Mouse (Mus musculus): ENCODE data around the gene Klhl2. TPM values are rescaled to one million over a fixed set of nuclear protein-coding genes. Genes with fewer than 3 reads are reported as not detected.

The Klhl2 gene
- polyA plus RNA-seq, 1 experiment from 2014 or later = 6.7 TPM

DNA sequence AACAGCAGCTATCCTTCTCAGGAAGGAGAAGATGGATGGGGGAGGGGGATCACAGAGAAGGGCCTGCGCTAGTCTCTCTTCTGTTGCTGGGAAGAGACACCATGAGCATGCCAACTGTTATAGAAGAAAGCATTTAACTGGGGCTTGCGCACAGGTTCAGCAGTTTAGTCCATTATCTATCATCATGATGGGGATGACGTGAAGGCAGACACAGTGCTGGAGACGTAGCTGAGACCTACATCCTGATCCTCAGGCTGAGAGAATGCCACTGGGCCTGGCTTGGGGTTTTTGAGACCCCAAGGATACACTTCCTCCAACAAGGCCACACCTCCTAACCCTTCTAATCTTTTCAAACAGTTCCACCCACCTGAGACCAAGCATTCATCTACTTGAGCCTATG, 38.7 kb downstream of the Klhl2 start:
- Histone ChIP-seq H3K4me2 (replicated peaks; ENCODE audit: low read depth, low read length) (no peak overlapping the region), H3K36me3 (ENCODE audit: insufficient read depth, low read length) (peaks cover 14% of the 10 kb centered on the region), H3K9ac (replicated peaks; ENCODE audit: low read length) (no peak overlapping the region), H3K27me3 (ENCODE audit: insufficient read depth, low read length) (no peaks in the 10 kb centered on the region), H3K9me3 (ENCODE audit: low read length) (no peaks in the 10 kb centered on the region), H3K4me3 (ENCODE audit: low read length) (no peak overlapping the region), H3K27ac (ENCODE audit: low read length) (no peak overlapping the region), H3K4me1 (ENCODE audit: insufficient read depth, low read length) (no peaks in the 10 kb centered on the region)
- no peak for ATAC-seq (ENCODE audit: low FRiP score, low TSS enrichment)
- WGBS = 94% methylated on average over 4 of the region's 4 CpGs

DNA sequence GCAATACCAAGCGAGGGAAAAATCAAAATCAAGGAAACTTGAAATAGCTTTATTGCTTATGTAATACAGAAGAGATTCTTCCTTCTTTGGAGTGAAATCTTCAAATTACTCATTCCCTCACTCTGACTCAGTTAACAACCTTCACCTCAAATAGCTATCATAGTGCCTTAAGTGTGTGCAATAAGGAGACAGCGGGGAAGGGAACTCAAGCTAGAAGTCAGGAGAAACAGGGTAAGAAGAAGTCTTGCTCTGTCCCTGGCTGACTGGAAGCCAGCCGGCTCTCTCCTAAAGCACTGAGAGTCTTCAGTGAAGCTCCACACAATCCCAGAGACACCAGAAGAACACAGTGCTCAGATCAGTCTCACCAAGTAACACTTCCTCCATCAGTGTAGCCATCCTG, 43.3 kb downstream of the Klhl2 start:
- no peak overlapping the region for H3K27ac ChIP-seq (ENCODE audit: low read length)
- no peaks in the 10 kb centered on the region for H3K4me1 ChIP-seq (ENCODE audit: insufficient read depth, low read length)
- no peak overlapping the region for H3K4me2 ChIP-seq (replicated peaks; ENCODE audit: low read depth, low read length)
- no peaks in the 10 kb centered on the region for H3K27me3 ChIP-seq (ENCODE audit: insufficient read depth, low read length)
- no peaks in the 10 kb centered on the region for H3K9me3 ChIP-seq (ENCODE audit: low read length)
- no peak overlapping the region for H3K9ac ChIP-seq (replicated peaks; ENCODE audit: low read length)
- H3K36me3 ChIP-seq (ENCODE audit: insufficient read depth, low read length) = peaks cover 4% of the 10 kb centered on the region; the same call in 1 of the 2 replicates
- ATAC-seq (ENCODE audit: low FRiP score, low TSS enrichment) = no peak
- 88% methylated on average over 3 of the region's 3 CpGs for WGBS
- no peak overlapping the region for H3K4me3 ChIP-seq (ENCODE audit: low read length)

- no peak overlapping the region for H3K4me3 ChIP-seq (ENCODE audit: low read length)
- H3K9me3 ChIP-seq (ENCODE audit: low read length) = no peaks in the 10 kb centered on the region
- H3K4me1 ChIP-seq (ENCODE audit: insufficient read depth, low read length) = no peaks in the 10 kb centered on the region
- H3K27ac ChIP-seq (ENCODE audit: low read length) = no peak overlapping the region
- no peaks in the 10 kb centered on the region for H3K36me3 ChIP-seq (ENCODE audit: insufficient read depth, low read length)
- H3K4me2 ChIP-seq (replicated peaks; ENCODE audit: low read depth, low read length) = no peak overlapping the region
- no peaks in the 10 kb centered on the region for H3K27me3 ChIP-seq (ENCODE audit: insufficient read depth, low read length)
- WGBS = 85% methylated on average over 4 of the region's 4 CpGs
- ATAC-seq (ENCODE audit: low FRiP score, low TSS enrichment) = no peak
- no peak overlapping the region for H3K9ac ChIP-seq (replicated peaks; ENCODE audit: low read length)
Measured at GRCm38 (mm10) chr8:64804971-64805370, 44.8 kb downstream of the Klhl2 start.

GRCm38 (mm10) chr8:64799306-64799705, 50.5 kb downstream of the Klhl2 start:
- no peak overlapping the region for H3K27ac ChIP-seq (ENCODE audit: low read length)
- H3K9me3 ChIP-seq (ENCODE audit: low read length) = no peaks in the 10 kb centered on the region
- H3K4me2 ChIP-seq (replicated peaks; ENCODE audit: low read depth, low read length) = no peak overlapping the region
- no peaks in the 10 kb centered on the region for H3K27me3 ChIP-seq (ENCODE audit: insufficient read depth, low read length)
- no peak overlapping the region for H3K9ac ChIP-seq (replicated peaks; ENCODE audit: low read length)
- no peaks in the 10 kb centered on the region for H3K4me1 ChIP-seq (ENCODE audit: insufficient read depth, low read length)
- no peak for ATAC-seq (ENCODE audit: low FRiP score, low TSS enrichment)
- no peak overlapping the region for H3K4me3 ChIP-seq (ENCODE audit: low read length)
- no peaks in the 10 kb centered on the region for H3K36me3 ChIP-seq (ENCODE audit: insufficient read depth, low read length)
- 88% methylated on average over 8 of the region's 8 CpGs for WGBS

DNA sequence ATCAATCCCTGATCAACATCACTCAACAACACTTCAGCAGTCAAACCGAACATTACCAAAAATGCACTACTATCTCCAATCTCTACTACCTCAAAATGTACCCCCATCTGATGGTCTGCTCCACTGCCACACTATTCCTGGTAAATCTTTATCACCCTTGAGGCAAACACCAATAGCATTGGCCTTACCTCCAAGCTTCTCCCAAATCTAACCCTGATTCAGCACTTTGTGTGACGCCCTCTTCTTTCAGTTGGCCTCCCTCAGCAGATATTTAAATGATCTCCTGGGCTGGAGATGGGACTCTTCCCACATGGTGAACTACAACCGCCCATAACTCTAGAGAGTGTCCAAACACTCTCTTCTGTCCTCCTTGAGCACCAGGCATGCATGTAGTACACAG, 51.3 kb downstream of the Klhl2 start:
- Histone ChIP-seq H3K4me1 (ENCODE audit: insufficient read depth, low read length) (no peaks in the 10 kb centered on the region), H3K4me3 (ENCODE audit: low read length) (no peak overlapping the region), H3K9ac (replicated peaks; ENCODE audit: low read length) (no peak overlapping the region), H3K27me3 (ENCODE audit: insufficient read depth, low read length) (no peaks in the 10 kb centered on the region), H3K4me2 (replicated peaks; ENCODE audit: low read depth, low read length) (no peak overlapping the region), H3K27ac (ENCODE audit: low read length) (no peak overlapping the region), H3K36me3 (ENCODE audit: insufficient read depth, low read length) (no peaks in the 10 kb centered on the region), H3K9me3 (ENCODE audit: low read length) (no peaks in the 10 kb centered on the region)
- no peak for ATAC-seq (ENCODE audit: low FRiP score, low TSS enrichment)
- WGBS = 86% methylated on average over 3 of the region's 3 CpGs

- Histone ChIP-seq H3K9ac (replicated peaks; ENCODE audit: low read length) (no peak overlapping the region), H3K27ac (ENCODE audit: low read length) (no peak overlapping the region)
- no peak for ATAC-seq (ENCODE audit: low FRiP score, low TSS enrichment)
Measured at GRCm38 (mm10) chr8:64797751-64798150, 52.1 kb downstream of the Klhl2 start.

DNA sequence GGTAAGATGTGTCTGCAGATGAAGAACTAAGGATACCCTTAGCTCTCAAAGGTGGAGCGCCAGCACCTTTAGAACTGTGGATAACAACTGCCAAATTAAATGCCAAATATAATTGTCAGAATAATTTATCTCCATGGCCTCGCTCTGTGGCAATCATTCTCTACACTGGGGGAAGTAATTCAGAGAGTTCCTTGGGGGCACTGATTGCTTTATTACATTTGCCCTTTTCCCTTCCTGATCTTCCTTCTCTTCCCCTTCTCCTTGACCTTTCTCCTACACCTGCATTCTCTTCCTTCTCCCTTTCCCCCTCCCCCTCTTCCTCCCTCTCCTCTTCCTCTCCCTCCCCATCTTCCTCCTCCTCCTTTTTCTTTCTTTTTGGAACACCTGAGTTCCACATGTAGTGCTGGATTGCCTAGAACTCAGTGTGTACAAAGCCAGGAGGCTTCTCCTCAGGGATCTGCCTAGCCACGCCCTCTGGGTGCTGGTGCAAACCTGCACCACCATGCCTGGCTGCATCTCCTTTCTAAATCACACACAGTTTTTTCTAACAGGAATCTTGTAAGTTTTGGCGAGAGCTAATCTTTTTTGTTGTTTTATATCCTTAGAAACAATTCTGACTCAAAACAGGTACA, 58.5 kb downstream of the Klhl2 start:
- H3K27ac ChIP-seq (ENCODE audit: low read length) = no peak overlapping the region
- H3K27me3 ChIP-seq (ENCODE audit: insufficient read depth, low read length) = no peaks in the 10 kb centered on the region
- H3K4me3 ChIP-seq (ENCODE audit: low read length) = no peak overlapping the region
- WGBS = 84% methylated on average over 4 of the region's 4 CpGs
- H3K4me2 ChIP-seq (replicated peaks; ENCODE audit: low read depth, low read length) = no peak overlapping the region
- no peaks in the 10 kb centered on the region for H3K36me3 ChIP-seq (ENCODE audit: insufficient read depth, low read length)
- no peak overlapping the region for H3K9ac ChIP-seq (replicated peaks; ENCODE audit: low read length)
- ATAC-seq (ENCODE audit: low FRiP score, low TSS enrichment) = no peak
- no peaks in the 10 kb centered on the region for H3K9me3 ChIP-seq (ENCODE audit: low read length)
- no peaks in the 10 kb centered on the region for H3K4me1 ChIP-seq (ENCODE audit: insufficient read depth, low read length)

More at GRCm38 (mm10) chr8:64797751-64798150, 52.1 kb downstream of the Klhl2 start:
- H3K27me3 ChIP-seq (ENCODE audit: insufficient read depth, low read length) = no peaks in the 10 kb centered on the region
- H3K36me3 ChIP-seq (ENCODE audit: insufficient read depth, low read length) = no peaks in the 10 kb centered on the region
- WGBS = 88% methylated on average over 10 of the region's 10 CpGs
- H3K4me2 ChIP-seq (replicated peaks; ENCODE audit: low read depth, low read length) = no peak overlapping the region
- no peaks in the 10 kb centered on the region for H3K9me3 ChIP-seq (ENCODE audit: low read length)
- no peak overlapping the region for H3K4me3 ChIP-seq (ENCODE audit: low read length)
- no peaks in the 10 kb centered on the region for H3K4me1 ChIP-seq (ENCODE audit: insufficient read depth, low read length)

DNA sequence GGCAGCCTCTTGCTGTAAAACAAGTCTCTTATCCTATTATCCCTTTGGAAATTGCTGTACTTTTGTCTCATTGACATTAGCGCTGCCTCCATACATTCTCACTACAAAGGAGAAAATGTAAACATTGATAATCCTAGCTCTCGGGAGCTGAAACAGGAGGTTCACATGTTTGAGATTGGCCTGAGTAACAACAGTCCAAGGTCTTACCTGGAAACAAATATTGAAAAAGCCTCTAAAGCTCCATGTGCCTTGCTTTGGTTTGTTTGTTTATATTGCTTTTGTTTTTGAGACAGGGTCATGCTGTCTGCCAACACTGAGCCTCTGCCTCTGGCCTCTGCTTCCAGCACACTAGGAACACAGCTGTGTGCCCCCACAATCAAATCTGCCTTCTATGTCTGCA, 59.4 kb downstream of the Klhl2 start:
- H3K9me3 ChIP-seq (ENCODE audit: low read length) = no peaks in the 10 kb centered on the region
- no peak overlapping the region for H3K4me3 ChIP-seq (ENCODE audit: low read length)
- 65% methylated on average over 2 of the region's 2 CpGs for WGBS
- no peak overlapping the region for H3K9ac ChIP-seq (replicated peaks; ENCODE audit: low read length)
- H3K36me3 ChIP-seq (ENCODE audit: insufficient read depth, low read length) = no peaks in the 10 kb centered on the region
- H3K4me2 ChIP-seq (replicated peaks; ENCODE audit: low read depth, low read length) = no peak overlapping the region
- no peak overlapping the region for H3K27ac ChIP-seq (ENCODE audit: low read length)
- no peaks in the 10 kb centered on the region for H3K4me1 ChIP-seq (ENCODE audit: insufficient read depth, low read length)
- H3K27me3 ChIP-seq (ENCODE audit: insufficient read depth, low read length) = no peaks in the 10 kb centered on the region
- ATAC-seq (ENCODE audit: low FRiP score, low TSS enrichment) = no peak

- Histone ChIP-seq H3K4me2 (replicated peaks; ENCODE audit: low read depth, low read length) (no peak overlapping the region), H3K9me3 (ENCODE audit: low read length) (no peaks in the 10 kb centered on the region), H3K36me3 (ENCODE audit: insufficient read depth, low read length) (no peaks in the 10 kb centered on the region), H3K27me3 (ENCODE audit: insufficient read depth, low read length) (no peaks in the 10 kb centered on the region), H3K4me3 (ENCODE audit: low read length) (no peak overlapping the region), H3K9ac (replicated peaks; ENCODE audit: low read length) (no peak overlapping the region), H3K27ac (ENCODE audit: low read length) (no peak overlapping the region), H3K4me1 (ENCODE audit: insufficient read depth, low read length) (no peaks in the 10 kb centered on the region)
- 82% methylated on average over 4 of the region's 4 CpGs for WGBS
- ATAC-seq (ENCODE audit: low FRiP score, low TSS enrichment) = peak; percentile 72; the same call in 1 of the 2 replicates
Measured at GRCm38 (mm10) chr8:64788715-64789114, 61.1 kb downstream of the Klhl2 start.

- Histone ChIP-seq H3K9ac (replicated peaks; ENCODE audit: low read length) (no peak overlapping the region), H3K9me3 (ENCODE audit: low read length) (no peaks in the 10 kb centered on the region), H3K4me3 (ENCODE audit: low read length) (no peak overlapping the region), H3K27me3 (ENCODE audit: insufficient read depth, low read length) (no peaks in the 10 kb centered on the region), H3K36me3 (ENCODE audit: insufficient read depth, low read length) (no peaks in the 10 kb centered on the region), H3K27ac (ENCODE audit: low read length) (no peak overlapping the region), H3K4me1 (ENCODE audit: insufficient read depth, low read length) (no peaks in the 10 kb centered on the region), H3K4me2 (replicated peaks; ENCODE audit: low read depth, low read length) (no peak overlapping the region)
- WGBS = 88% methylated on average over 2 of the region's 2 CpGs
- no peak for ATAC-seq (ENCODE audit: low FRiP score, low TSS enrichment)
Measured at GRCm38 (mm10) chr8:64786801-64787200, 63.0 kb downstream of the Klhl2 start.

Measured in kidney, embryonic 16.5 days (tissue).